Mouse (Mus musculus) forebrain, embryonic 12.5 days (tissue): ENCODE data around the gene 2410015M20Rik. TPM values are rescaled to one million over a fixed set of nuclear protein-coding genes. Genes with fewer than 3 reads are reported as not detected.
"Not testable (repeated sequence)": the region's sequence is repeated elsewhere in the genome, so short reads cannot be mapped to it uniquely, and the experiment has no call there.

Experiments
- ATAC-seq: fragments of 200-750 bp; cut with Nextera tagmentation; 2 replicates; pipeline ENCODE4 v1.8.0; 2017; ENCODE audit warnings: moderate TSS enrichment; ENCODE audit not compliant: low FRiP score
- H3K27ac ChIP-seq: fragments of 300-500 bp; sonication (generic); 2 replicates; pipeline ENCODE4 v1.5.1; 2016; ENCODE audit warnings: mild to moderate bottlenecking
- H3K27me3 ChIP-seq: fragments of 300-500 bp; sonication (generic); 2 replicates; pipeline ENCODE4 v1.6.1; 2016; ENCODE audit warnings: mild to moderate bottlenecking
- H3K36me3 ChIP-seq: fragments of 300-500 bp; sonication (generic); replicated peaks from 2 replicates; pipeline ENCODE4 v1.6.1; 2016; ENCODE audit warnings: mild to moderate bottlenecking
- H3K4me1 ChIP-seq: fragments of 300-500 bp; sonication (generic); 2 replicates; pipeline ENCODE4 v1.6.1; 2016
- H3K4me2 ChIP-seq: fragments of 300-500 bp; sonication (generic); 2 replicates; pipeline ENCODE4 v1.6.1; 2016; ENCODE audit warnings: mild to moderate bottlenecking, moderate library complexity
- H3K4me3 ChIP-seq: fragments of 300-500 bp; sonication (generic); replicated peaks from 2 replicates; pipeline ENCODE4 v1.5.1; 2016; ENCODE audit warnings: mild to moderate bottlenecking
- H3K9ac ChIP-seq: fragments of 300-500 bp; sonication (generic); 2 replicates; pipeline ENCODE4 v1.6.1; 2016; ENCODE audit warnings: mild to moderate bottlenecking
- H3K9me3 ChIP-seq: fragments of 300-500 bp; sonication (generic); 2 replicates; pipeline ENCODE4 v1.6.1; 2016
- WGBS: fragments of 180-500 bp; shearing (Covaris S2); methylation state at CpG from one replicate; pipeline ENCODE4 v1.1.7; 2016; 5-methylcytosine and 5-hydroxymethylcytosine counted together
- polyA plus RNA-seq: library from polyadenylated mRNA; unstranded; fragments of >200 nt; fragmentation: Nextera tagmentation; extraction: Ambion mirVana; gene quantifications from 2 replicates; pipeline ENCODE4 v1.2.1, GENCODE M21; 2016

2410015M20Rik gene
- polyA plus RNA-seq, 1 experiment from 2014 or later, result 170 TPM

DNA sequence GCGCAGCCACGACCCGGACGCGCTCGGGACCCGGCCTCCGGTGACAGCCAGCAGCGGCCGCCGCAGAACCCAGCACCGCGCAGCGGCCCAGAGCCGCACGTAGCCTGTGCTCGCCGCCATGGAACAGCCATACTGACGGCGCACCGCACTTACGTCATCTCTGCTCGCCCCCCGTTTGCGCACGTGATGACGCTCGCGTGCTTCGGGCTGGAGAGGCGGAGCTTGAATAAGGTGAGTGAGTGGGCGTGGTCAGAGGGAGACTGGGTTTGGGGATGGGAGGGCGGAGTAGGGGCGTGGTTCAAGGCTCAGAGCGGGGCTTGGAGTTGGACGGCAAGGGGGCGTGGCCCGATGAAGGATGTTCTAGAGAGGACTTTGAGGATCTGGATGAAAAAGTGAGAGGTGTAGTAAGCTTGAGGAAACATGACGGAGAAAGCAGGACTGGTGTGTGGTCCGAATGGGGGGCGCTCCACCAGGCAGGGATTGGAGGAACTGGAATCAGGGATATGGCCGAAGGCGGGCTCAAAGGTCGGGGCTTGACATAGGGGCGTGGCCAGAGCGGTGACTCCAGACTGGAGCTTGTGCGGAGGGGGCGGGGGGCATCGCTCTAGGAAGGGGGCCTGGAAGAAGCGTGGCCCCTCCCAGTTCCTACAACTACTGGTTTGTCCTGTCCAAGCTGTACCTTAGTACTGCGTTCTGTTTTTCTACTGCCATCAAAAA lies 17.3 kb upstream of the 2410015M20Rik start, which contains the start of gene Lonp1:
Gene Lonp1, minus strand, starts transcription at position 134 of the 717 bp plus-strand sequence.
- peak; percentile 95 for ATAC-seq
- Histone ChIP-seq H3K4me2 (peak within 1 kb of the TSS; percentile 97), H3K9ac (peak within 1 kb of the TSS; percentile 78), H3K9me3 (no peaks in the 10 kb centered on the region), H3K36me3 (peaks cover 26% of the 10 kb centered on the region), H3K4me3 (peak within 1 kb of the TSS; percentile 82), H3K4me1 (peaks cover 27% of the 10 kb centered on the region), H3K27me3 (peaks cover 6% of the 10 kb centered on the region; the same call in 1 of the 2 replicates), H3K27ac (peak within 1 kb of the TSS; percentile 57)
- WGBS, result under 1% methylated on average over 51 of the region's 51 CpGs

DNA sequence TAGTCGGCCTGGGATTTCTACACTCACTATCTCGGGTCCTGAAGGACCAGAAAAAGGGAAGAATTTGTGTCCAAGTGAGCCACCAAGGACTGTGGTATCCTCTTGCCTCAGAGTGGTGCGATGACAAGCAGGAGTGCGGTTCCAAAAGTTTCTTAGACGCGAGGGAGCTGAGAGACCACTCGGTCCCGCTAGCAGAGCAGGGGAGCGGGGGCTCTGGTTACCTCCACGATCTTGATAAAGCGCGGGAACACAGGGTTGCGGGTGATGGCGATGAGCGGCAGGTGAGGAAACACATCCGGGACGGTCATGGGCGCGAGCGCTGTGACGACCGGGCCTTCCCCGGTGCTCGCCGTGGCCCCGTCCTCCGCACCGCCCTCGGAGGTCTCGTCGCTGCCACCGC lies 16.7 kb upstream of the 2410015M20Rik start:
- 1% methylated on average over 32 of the region's 32 CpGs for WGBS
- H3K27me3 ChIP-seq, result peaks cover 6% of the 10 kb centered on the region; the same call in 1 of the 2 replicates
- peak overlapping the region; percentile 82 for H3K4me3 ChIP-seq
- no peaks in the 10 kb centered on the region for H3K9me3 ChIP-seq
- H3K27ac ChIP-seq, result peak overlapping the region; percentile 57; the same call in 1 of the 2 replicates
- peaks cover 33% of the 10 kb centered on the region for H3K36me3 ChIP-seq
- H3K4me2 ChIP-seq, result peak overlapping the region; percentile 97
- H3K9ac ChIP-seq, result peak overlapping the region; percentile 78
- peaks cover 27% of the 10 kb centered on the region for H3K4me1 ChIP-seq
- ATAC-seq, result no peak

DNA sequence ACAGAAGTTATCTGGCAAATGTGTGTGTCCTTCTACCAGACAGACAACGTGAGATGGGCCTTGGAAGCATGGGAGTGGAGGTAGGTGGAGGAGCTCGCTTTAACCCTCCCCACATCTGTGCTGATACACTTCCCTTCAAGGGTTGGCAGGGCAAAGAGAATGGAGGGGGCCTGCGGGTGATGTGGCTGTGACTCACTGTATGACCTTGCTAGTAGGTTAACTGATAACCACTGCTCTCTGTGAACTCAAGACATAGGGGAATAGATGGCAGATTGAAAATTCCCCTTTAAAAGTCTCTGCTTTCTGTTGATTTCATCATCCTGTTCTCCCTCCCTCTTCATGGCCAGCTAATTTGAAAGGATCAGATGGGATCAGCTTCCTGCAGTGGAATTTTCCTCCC lies 15.9 kb upstream of the 2410015M20Rik start:
- no peak for ATAC-seq
- 86% methylated on average over 3 of the region's 3 CpGs for WGBS
- Histone ChIP-seq H3K9me3 (no peaks in the 10 kb centered on the region), H3K4me3 (peak overlapping the region; percentile 82; the same call in 1 of the 2 replicates), H3K27ac (no peak overlapping the region), H3K4me1 (peaks cover 27% of the 10 kb centered on the region), H3K4me2 (peak overlapping the region; percentile 97), H3K36me3 (peaks cover 40% of the 10 kb centered on the region), H3K9ac (no peak overlapping the region), H3K27me3 (peaks cover 6% of the 10 kb centered on the region; the same call in 1 of the 2 replicates)

DNA sequence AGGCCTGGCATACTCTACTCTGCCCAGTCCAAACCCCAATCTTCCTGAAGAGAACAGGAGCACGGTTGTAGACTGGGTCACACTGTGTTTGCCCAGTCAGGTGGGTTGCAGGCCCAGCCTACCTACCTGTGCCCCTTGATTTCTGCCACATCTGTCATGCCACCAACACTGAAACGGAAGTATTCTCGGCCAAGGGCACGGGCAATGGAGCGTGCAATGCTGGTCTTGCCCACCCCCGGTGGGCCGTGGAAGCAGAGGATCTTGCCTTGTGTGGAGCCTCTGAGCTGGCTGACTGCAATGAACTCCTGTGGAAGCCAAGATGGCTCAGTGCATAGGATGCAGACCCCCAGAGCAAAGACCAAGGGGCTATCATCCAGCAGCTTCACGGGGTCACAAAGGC lies 8.1 kb upstream of the 2410015M20Rik start:
- H3K27me3 ChIP-seq, result no peaks in the 10 kb centered on the region
- no peak overlapping the region for H3K4me3 ChIP-seq
- H3K36me3 ChIP-seq, result peaks cover 86% of the 10 kb centered on the region
- no peak for ATAC-seq
- no peak overlapping the region for H3K27ac ChIP-seq
- no peak overlapping the region for H3K4me2 ChIP-seq
- no peaks in the 10 kb centered on the region for H3K9me3 ChIP-seq
- peaks cover 17% of the 10 kb centered on the region for H3K4me1 ChIP-seq
- no peak overlapping the region for H3K9ac ChIP-seq
- 92% methylated on average over 8 of the region's 8 CpGs for WGBS

DNA sequence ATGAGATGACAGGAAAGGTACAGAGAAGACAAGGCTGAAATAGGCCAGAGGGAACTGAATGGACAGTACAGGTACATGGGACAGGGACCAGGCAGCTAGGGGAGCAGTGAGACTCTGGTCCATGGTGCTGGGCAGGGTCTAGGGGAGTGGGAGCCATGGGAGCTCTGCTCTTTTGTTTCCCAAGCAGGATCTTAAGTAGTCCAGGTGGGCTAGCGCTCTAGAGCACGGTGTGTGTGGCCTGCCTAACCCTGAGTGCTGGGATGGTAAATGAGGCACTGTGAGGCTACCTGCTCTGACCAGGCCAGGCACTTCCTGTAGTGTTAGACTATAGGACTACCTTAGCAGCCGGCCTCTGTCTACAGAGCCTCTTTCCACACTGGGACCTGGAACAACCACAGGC lies 7.2 kb upstream of the 2410015M20Rik start:
- Histone ChIP-seq H3K9ac (no peak overlapping the region), H3K4me1 (peaks cover 17% of the 10 kb centered on the region), H3K27me3 (no peaks in the 10 kb centered on the region), H3K9me3 (no peaks in the 10 kb centered on the region), H3K4me2 (no peak overlapping the region), H3K27ac (no peak overlapping the region), H3K36me3 (peaks cover 77% of the 10 kb centered on the region), H3K4me3 (no peak overlapping the region)
- no peak for ATAC-seq
- WGBS, result 73% methylated on average over 3 of the region's 3 CpGs

DNA sequence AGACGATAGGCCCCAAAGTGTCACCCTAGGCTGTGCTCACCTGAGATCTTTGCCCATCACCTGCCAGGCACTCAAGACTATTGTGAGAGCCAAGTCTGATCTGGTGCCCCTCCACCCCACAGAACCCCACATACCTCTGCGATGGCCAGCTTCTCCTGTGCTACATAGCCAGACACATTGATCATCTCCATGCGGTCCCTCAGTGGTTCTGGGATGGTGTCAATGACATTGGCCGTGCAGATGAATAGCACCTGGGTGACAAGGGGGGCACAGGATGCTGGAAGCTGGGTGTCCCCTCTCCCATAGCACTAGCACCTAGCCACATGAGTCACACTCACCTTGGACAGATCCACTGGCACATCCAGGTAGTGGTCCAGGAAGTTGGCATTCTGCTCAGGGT lies 6.2 kb upstream of the 2410015M20Rik start:
- H3K4me3 ChIP-seq, result no peak overlapping the region; the same call in 1 of the 2 replicates
- peaks cover 68% of the 10 kb centered on the region for H3K36me3 ChIP-seq
- 85% methylated on average over 4 of the region's 4 CpGs for WGBS
- H3K4me2 ChIP-seq, result no peak overlapping the region
- H3K9me3 ChIP-seq, result no peaks in the 10 kb centered on the region
- no peak overlapping the region for H3K27ac ChIP-seq
- no peak for ATAC-seq
- H3K4me1 ChIP-seq, result peaks cover 17% of the 10 kb centered on the region
- H3K9ac ChIP-seq, result no peak overlapping the region
- no peaks in the 10 kb centered on the region for H3K27me3 ChIP-seq

DNA sequence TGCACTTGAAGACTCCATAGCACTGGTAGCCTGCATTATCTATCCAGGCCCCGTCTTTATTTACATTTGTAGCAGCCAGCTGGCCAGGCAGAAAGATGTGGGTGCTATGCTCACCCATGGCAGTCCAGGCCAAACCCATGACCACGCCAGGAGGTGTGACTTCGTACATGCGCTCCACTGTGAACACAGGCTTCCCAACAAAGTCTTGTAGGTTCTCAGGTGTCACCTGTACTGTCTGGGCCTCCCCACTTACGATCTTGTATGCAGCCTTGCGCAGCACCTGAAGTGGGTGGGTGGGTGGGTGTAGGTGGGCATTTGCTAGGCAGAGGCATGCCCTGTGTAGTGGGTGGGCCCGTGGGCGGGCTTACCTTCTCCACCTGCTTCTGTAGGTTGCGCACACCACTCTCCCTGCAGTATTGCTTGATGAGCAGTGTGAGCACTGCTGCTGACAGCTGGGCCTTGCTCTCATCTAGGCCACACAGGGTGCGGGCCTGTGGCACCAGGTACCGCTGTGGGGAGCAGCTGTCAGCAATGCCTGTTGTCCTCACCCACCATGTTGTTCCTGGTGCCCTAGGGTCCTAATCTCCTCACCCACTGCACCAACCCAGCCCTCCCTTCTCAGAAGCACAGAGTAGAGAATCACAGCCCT lies 5.7 kb upstream of the 2410015M20Rik start:
- Histone ChIP-seq H3K4me3 (peak overlapping the region; percentile 69), H3K9ac (peak overlapping the region; percentile 81; the same call in 1 of the 2 replicates), H3K4me2 (peak overlapping the region; percentile 90), H3K9me3 (no peaks in the 10 kb centered on the region), H3K36me3 (peaks cover 63% of the 10 kb centered on the region), H3K4me1 (peaks cover 22% of the 10 kb centered on the region), H3K27ac (no peak overlapping the region), H3K27me3 (no peaks in the 10 kb centered on the region)
- no peak for ATAC-seq
- 84% methylated on average over 11 of the region's 11 CpGs for WGBS

DNA sequence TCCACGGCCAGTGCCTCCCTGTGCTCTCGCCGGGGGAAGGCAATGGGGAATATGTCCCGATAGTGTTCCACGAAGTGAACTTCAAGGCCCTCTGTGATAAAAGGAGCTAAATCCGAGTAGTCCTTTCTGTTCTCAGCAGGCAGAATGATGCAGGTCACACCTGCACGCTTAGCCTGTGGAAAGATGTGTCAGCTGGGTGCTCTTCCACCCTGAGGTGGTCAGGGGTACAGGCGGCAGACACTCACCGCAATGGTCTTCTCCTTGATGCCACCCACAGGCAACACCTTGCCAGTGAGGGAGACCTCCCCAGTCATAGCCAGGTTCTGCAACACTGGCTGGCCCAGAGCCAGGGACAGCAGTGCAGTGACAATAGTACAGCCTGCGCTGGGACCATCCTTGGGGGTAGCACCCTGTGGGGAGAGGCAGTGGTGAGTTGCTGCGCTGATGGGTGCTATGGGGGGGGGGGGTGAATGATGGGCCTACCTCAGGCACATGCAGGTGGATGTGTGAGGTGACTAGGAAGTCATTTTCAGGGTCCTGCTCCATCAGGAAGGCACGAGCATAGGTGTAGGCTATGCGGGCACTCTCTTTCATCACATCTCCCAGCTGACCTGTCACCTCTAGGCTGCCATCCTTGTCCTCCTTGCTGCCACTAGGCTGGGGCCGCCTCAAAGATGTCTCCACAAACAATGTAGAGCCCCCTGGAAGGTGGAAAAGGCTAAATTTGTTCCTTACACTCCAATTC lies 5.0 kb upstream of the 2410015M20Rik start:
- peak overlapping the region; percentile 90 for H3K4me2 ChIP-seq
- no peak for ATAC-seq
- no peak overlapping the region for H3K27ac ChIP-seq
- WGBS, result 30% methylated on average over 14 of the region's 14 CpGs
- peak overlapping the region; percentile 81 for H3K9ac ChIP-seq
- H3K9me3 ChIP-seq, result no peaks in the 10 kb centered on the region
- peaks cover 56% of the 10 kb centered on the region for H3K36me3 ChIP-seq
- H3K4me3 ChIP-seq, result peak overlapping the region; percentile 69
- no peaks in the 10 kb centered on the region for H3K27me3 ChIP-seq
- H3K4me1 ChIP-seq, result peaks cover 25% of the 10 kb centered on the region

DNA sequence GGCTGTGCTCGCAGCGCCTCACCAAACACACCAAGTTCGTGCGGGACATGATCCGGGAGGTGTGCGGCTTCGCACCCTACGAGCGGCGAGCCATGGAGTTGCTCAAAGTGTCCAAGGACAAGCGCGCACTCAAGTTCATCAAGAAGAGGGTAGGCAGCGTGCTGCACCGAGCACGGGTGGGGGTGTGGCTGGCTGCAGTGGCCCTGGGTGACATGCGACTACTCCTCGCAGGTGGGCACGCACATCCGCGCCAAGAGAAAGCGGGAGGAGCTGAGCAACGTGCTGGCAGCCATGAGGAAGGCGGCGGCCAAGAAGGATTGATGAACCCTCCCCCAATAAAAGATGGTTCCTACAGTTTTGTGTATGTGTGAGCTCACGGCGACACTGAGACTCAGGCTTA lies 4.3 kb upstream of the 2410015M20Rik start:
- Histone ChIP-seq H3K36me3 (peaks cover 49% of the 10 kb centered on the region), H3K4me3 (peak overlapping the region; percentile 69), H3K27ac (peak overlapping the region; percentile 87; the same call in 1 of the 2 replicates), H3K4me2 (peak overlapping the region; percentile 90), H3K9ac (peak overlapping the region; percentile 81), H3K4me1 (peaks cover 28% of the 10 kb centered on the region)
- not testable (repeated sequence) for ATAC-seq, H3K27me3 ChIP-seq, H3K9me3 ChIP-seq
- WGBS, result under 1% methylated on average over 26 of the region's 26 CpGs

DNA sequence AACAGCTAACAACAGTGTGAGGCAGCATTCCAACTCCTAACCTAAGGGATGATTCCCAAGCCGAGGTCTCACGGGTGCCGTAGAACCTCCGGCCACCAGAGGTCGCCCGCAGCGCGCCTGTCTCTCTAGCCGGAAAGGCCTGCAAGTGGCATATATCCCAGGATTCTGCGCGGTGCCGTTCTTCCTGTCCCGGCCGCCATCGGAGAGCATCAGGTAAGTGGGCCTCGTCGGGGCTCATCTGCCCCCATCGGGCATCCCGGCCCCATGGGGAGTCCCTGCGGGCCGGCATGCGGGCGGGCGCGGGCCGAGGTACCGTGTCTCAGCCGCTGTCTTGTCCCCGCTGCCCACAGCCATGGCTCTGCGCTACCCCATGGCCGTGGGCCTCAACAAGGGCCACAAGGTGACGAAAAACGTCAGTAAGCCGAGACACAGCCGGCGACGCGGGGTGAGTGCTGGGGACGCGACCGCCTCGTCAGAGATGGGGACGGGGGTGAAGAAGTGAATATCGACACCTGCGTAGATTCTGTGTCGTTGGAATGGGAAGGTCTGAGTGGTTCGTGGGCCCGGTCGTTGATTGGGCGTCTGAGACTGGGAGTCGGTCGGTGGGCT lies 3.8 kb upstream of the 2410015M20Rik start, which contains the start of gene Rpl36:
Gene Rpl36, plus strand, starts transcription at position 181 of the 609 bp plus-strand sequence.
- H3K27ac ChIP-seq, result peak within 1 kb of the TSS; percentile 87
- H3K4me1 ChIP-seq, result peaks cover 34% of the 10 kb centered on the region
- no peaks in the 10 kb centered on the region for H3K9me3 ChIP-seq
- peak within 1 kb of the TSS; percentile 90 for H3K4me2 ChIP-seq
- peaks cover 43% of the 10 kb centered on the region for H3K36me3 ChIP-seq
- under 1% methylated on average over 52 of the region's 52 CpGs for WGBS
- peak within 1 kb of the TSS; percentile 69 for H3K4me3 ChIP-seq
- no peaks in the 10 kb centered on the region for H3K27me3 ChIP-seq
- peak; percentile 61 for ATAC-seq
- peak within 1 kb of the TSS; percentile 81 for H3K9ac ChIP-seq

DNA sequence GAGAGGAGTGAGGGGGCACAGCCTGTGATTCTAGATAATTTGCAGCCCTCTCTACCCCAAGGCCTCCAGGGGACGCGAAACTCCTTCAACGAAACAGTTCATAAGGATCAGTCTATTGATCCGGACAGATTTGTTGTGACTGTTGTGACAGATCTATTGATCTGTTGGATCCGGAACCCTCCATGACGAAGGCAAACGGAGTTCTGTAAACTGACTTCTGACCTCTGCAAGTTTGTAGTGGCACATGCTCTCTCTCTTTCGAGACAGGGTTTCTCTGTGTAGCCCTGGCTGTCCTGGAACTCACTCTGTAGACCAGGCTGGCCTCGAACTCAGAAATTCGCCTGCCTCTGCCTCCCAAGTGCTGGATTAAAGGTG lies 3.0 kb upstream of the 2410015M20Rik start:
- ATAC-seq, H3K9ac ChIP-seq, H3K4me3 ChIP-seq, H3K27me3 ChIP-seq, H3K9me3 ChIP-seq, H3K27ac ChIP-seq, H3K4me2 ChIP-seq: not testable (repeated sequence)
- 71% methylated on average over 10 of the region's 10 CpGs for WGBS
- Histone ChIP-seq H3K36me3 (peaks cover 38% of the 10 kb centered on the region), H3K4me1 (peaks cover 39% of the 10 kb centered on the region)
